Mouse (Mus musculus) v-Abl transformed pro-B cells (cell line): ENCODE measurements around the gene 6430531B16Rik.

Experiments
- in situ Hi-C, 2 experiments: fragments of 400-800 bp; cut with MboI; formaldehyde crosslinking; loops; one replicate each; pipeline ENCODE4 v1.15.1; 2025; ENCODE audit not compliant: unreplicated experiment in 2 of 2

Gene 6430531B16Rik

DNA sequence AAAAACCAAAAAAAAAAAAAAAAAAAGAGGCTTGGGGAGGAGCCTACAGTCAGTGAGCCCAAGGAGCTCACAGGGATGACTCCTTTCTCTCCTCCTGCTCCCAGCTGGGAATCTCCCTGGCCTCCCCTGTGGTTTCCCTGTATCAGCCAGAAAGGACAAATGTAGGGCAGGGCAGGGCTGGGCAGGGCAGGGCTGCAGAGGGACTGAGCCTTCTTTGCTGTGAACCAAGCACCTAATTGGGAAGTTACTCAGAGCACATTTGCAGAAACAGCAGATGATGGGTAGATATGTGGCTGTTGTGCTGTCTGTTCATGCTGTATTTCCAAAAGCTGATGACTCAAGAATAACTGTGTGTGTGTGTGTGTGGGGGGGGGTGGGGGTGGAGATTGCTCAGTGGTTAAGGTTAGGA is 5.6 kb downstream of the 6430531B16Rik start:
- in situ Hi-C loops: loop anchor here in 1 of 2 experiments (5.0 to 25.0 kb wide), 3 partner anchors 84 to 814 kb away; partner anchors contain the start of genes Sprn and Syce1

- in situ Hi-C loops: loop anchor here in 1 of 2 experiments (5.0 to 25.0 kb wide), 3 partner anchors 86 to 816 kb away; partner anchors contain the start of genes Sprn and Syce1
Observed at GRCm38 (mm10) chr7:139971436-139971835, 7.1 kb downstream of the 6430531B16Rik start.

DNA sequence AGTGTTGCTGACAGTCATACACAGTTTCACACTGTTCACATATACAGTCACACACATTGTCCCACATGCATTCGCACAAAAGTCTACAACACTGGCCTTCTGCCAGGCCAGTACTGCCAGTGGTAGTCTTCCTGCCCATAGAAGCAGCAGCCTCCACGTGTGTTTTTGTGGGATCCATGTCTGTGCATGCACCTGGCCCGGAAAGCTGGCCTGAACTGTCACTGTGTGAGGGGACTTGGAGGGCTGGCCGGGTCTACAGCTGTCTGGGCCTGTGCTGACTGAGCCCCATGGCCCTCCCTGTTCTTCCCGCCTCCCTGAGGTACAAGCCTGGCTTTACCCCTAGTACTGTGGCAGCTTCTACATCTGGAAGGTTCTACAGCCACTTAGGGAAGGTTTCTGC is 7.6 kb downstream of the 6430531B16Rik start:
- in situ Hi-C loops: loop anchor here in 1 of 2 experiments (5.0 to 25.0 kb wide), 3 partner anchors 86 to 816 kb away; partner anchors contain the start of genes Sprn and Syce1

DNA sequence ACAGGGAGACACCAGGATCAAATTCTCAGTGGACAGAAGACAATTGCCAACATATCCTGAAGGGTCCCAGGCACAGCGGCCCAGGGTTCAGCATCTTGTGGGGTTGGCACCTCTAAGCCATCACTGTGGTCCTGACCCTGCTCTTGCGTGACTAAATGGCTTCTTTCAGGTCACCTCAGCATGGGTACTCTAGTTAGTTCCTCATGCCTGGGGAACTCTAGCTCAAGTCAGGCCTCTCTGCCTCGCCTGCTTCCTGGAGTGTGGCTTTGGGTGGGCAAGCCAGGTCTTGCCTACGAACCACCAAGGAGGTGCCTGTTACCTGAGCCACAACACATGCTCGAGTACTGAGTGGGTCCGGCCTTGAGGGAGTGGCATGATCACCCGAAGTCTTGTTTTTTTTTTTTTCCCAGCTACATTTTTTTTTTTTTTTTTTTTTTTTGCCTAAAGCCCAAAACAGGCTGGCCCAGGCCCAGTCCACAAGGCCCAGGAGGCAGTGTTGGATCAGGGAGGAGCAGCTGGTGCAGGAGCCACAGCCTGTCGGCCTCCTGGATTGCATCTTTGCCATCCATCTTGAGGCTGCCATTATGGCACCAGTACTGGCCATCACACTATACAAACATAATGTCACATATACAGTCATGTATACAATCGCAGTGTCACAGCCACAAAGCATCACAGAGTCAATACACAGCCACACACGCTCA is 8.2 kb downstream of the 6430531B16Rik start:
- in situ Hi-C loops: loop anchor here in 1 of 2 experiments (5.0 to 25.0 kb wide), 3 partner anchors 87 to 817 kb away; partner anchors contain the start of genes Sprn and Syce1

GRCm38 (mm10) chr7:139969348-139970130 is 9.0 kb downstream of the 6430531B16Rik start:
- in situ Hi-C loops: loop anchor here (5.0 to 25.0 kb wide), 5 partner anchors 88 to 935 kb away; partner anchors contain the start of genes Cox8b (in 1 of the 2), Sprn (in 1 of the 2) and Syce1 (in 1 of the 2)

- in situ Hi-C loops: loop anchor here (5.0 to 25.0 kb wide), 3 partner anchors 174 to 936 kb away; partner anchors contain the start of genes Cox8b (in 1 of the 2) and Syce1 (in 1 of the 2)
Observed at GRCm38 (mm10) chr7:139968428-139968827, 10.1 kb downstream of the 6430531B16Rik start.

GRCm38 (mm10) chr7:139967175-139967574 is 11.4 kb downstream of the 6430531B16Rik start:
- in situ Hi-C loops: loop anchor here (5.0 to 25.0 kb wide), 3 partner anchors 175 to 938 kb away; partner anchors contain the start of genes Cox8b (in 1 of the 2) and Syce1 (in 1 of the 2)

GRCm38 (mm10) chr7:139963814-139964213 is 14.7 kb downstream of the 6430531B16Rik start:
- in situ Hi-C loops: loop anchor here (10.0 to 25.0 kb wide), 2 partner anchors 823 to 941 kb away; partner anchors contain the start of genes Cox8b (in 1 of the 2) and Syce1 (in 1 of the 2)

DNA sequence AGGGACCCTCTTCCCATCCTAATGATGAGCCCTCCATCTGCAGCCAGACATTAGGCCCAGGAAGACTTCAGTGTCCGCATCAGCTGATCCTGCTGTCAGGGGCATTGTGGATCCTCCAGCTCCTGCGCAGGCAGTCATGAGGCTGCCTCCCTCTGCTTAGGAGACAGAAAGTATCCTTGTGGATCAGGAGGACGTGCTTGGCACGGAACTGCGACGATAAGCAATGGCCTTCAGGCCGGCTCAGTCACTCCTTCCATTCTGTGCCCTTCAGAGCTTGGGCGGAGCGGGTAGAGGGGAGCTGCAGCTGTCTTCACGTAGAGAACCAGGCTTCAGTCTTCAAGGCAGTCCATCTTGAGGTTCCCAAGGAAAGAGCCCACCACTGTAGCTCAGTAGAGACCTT is 17.4 kb downstream of the 6430531B16Rik start:
- in situ Hi-C loops: loop anchor here (10.0 to 25.0 kb wide), 2 partner anchors 826 to 944 kb away; partner anchors contain the start of genes Cox8b (in 1 of the 2) and Syce1 (in 1 of the 2)

DNA sequence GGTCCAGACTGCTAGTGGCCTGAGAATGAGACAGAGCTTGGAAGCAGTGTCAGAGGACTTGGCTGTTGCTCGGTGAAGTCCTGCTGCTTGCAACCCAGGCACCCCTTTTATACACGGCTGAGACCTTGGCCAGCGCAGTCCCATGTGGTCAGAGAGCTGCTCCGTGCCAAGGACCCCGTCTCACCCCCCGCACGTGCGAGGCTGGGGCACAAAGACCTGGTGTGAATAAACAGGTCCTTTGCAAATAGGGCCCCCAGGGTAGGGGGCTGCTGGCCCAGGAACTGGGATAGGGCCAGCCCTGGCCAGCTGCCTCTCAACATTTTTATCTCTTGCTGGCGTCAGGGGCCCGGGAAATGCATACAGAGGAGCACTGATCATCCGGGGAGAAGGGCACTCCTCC is 20.6 kb downstream of the 6430531B16Rik start:
- in situ Hi-C loops: loop anchor here in 1 of 2 experiments (25.0 kb wide), 1 partner anchor 829 kb away; the partner anchor contains the start of gene Syce1

DNA sequence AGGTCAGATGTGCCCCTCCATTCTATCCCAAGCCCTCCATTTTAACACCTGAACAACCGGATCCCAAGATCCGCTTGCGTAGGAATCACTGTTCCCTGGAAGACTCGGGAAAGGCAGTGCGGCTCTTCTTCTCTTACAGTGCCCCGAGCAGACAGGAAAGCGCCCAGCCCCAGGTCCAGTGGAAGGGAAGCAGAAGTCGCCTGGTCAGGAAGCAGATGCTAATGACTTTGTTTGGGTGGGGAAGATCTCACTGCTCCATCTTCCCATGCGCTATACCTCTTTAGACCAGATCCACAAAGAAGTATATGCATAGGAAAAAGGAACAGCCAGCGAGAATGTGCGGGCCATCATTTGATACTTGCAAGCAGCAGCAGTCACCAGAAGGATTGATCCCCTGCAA is 21.1 kb downstream of the 6430531B16Rik start:
- in situ Hi-C loops: loop anchor here in 1 of 2 experiments (25.0 kb wide), 1 partner anchor 830 kb away; the partner anchor contains the start of gene Syce1

GRCm38 (mm10) chr7:139956658-139957057 is 21.9 kb downstream of the 6430531B16Rik start:
- in situ Hi-C loops: loop anchor here in 1 of 2 experiments (25.0 kb wide), 1 partner anchor 831 kb away; the partner anchor contains the start of gene Syce1

DNA sequence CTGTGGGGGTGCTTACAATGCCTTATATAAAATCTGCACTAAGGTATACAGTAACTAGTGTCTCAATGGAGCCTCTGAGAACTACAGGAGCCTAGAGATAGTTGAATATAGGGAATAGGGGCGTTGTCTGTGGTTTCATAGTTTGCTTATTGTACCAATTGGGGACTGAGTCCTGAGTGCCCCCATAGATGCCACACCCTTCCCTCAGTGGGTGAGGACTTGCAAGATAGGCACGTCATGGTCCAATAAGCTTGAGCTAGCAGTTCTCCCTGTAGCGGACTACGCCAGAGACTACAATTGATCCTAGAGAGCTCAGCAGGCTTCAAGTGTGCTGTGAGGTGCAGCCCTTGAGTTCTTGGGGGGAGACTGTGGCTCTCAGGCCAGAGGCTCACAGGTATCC is 23.1 kb downstream of the 6430531B16Rik start:
- in situ Hi-C loops: loop anchor here in 1 of 2 experiments (25.0 kb wide), 1 partner anchor 832 kb away; the partner anchor contains the start of gene Syce1

DNA sequence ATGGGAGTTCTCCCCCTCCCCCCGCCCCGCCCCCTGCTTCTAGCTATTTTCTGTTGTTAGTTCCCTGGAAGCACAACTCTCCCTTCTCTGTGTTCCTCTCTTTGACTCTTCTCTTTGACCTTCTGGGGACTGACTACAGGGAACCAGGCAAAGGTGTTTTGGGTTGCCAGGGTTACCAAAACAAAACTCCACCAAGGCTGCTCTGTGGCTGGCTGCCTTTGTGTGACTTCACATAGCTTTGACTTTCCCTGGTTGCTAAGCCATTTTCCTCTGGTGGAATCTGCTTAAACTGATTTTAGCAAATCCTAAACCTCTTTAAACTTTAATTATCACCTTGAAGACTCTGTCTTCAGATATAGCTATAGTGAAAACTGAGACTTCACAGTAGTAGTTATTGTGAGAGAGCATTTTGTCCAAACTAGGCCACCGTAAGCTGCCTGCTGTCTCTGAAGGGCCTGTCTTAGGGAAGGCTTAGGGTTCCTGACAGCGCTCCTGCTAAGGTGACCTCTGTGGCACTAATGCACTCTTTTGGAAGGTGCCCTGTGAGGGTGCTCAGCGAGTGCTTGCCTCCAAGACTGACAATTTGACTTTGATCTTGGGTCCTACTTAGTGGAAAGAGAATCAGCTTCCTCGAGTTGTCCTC is 26.4 kb downstream of the 6430531B16Rik start:
- in situ Hi-C loops: loop anchor here in 1 of 2 experiments (25.0 kb wide), 1 partner anchor 835 kb away; the partner anchor contains the start of gene Syce1

GRCm38 (mm10) chr7:139951079-139951478 is 27.5 kb downstream of the 6430531B16Rik start:
- in situ Hi-C loops: loop anchor here in 1 of 2 experiments (25.0 kb wide), 1 partner anchor 836 kb away; the partner anchor contains the start of gene Syce1

DNA sequence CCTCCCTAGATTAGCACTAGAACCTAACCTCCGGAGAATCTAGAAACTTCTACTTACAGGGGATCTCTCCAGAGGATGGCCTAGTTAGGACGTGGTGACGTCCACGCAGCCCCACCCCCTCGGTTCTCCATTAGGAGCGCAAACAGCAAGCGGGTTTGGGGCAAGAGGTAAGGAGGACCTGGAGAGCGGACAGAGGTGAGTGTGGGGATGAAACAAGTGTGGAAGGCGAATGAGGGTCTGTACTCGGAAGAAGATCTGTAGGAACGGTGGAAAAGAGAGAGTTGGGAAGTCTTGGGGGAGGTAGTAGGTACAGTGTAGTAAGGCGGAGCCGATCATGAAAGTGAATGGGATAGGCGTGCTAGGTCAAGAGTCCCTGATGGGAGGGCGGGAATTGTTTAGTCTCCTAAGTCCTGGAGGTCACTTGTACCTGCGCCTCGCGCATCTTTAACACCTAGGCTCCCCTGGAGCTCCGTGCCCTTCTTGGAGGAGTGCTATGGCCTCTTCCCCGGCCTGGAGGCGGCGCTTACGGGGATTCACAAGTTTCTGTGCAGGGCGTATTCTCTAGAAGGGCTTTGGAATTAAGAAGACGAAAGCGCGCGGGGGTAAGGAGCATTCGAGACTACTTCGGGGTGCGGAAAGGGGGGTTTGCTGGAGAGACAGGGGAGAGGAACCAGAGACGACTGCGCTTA is 28.1 kb downstream of the 6430531B16Rik start:
- in situ Hi-C loops: loop anchor here in 1 of 2 experiments (25.0 kb wide), 1 partner anchor 837 kb away; the partner anchor contains the start of gene Syce1

DNA sequence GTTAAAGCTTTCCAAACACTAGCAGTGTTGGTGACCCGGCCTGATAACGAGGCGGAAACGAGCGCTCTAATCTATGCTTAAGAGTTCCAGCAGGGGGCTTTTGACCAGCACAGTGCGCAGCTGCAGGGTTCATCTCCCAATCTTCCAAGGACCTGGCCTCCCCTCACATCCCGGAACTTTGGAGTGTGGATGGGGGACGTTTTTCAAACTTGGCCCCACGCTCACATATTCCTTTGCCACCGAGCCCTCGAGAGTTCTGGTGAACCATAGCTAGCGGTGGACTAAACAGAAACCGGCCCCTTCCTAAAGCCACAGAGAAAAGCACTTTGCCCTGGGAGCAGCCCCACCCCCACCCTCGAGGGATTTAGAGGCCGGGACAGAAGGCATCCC is 28.7 kb downstream of the 6430531B16Rik start:
- in situ Hi-C loops: loop anchor here in 1 of 2 experiments (25.0 kb wide), 1 partner anchor 837 kb away; the partner anchor contains the start of gene Syce1

DNA sequence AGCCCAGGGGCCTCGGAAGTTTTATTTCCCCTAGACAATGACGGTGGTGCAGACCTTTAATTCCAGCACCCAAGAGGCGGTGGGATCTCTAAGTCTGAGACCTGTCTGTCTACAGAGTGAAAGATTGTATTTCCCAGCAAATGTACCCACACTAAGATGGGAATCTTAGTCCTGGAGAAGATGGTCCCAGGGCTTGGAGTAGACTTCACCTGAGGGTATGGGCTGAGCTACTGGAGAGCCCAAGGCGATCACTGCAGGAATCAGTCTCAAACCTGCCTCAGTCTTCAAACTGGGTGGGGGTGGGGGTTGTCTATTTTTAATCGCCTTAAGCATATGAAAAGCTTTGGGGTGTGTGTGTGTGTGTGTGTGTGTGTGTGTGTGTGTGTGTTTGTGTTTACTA is 32.5 kb downstream of the 6430531B16Rik start:
- in situ Hi-C loops: no loop called here

- in situ Hi-C loops: no loop called here
Observed at GRCm38 (mm10) chr7:139945516-139945915, 33.0 kb downstream of the 6430531B16Rik start.
